Mouse (Mus musculus) liver, embryonic 14.5 days (tissue): ENCODE results near the gene Slc35a1.

Experiments used
- CTCF ChIP-seq: IDR thresholded peaks from 2 replicates; pipeline ENCODE4 v1.5.1; 2016; ENCODE audit warnings: antibody characterized with exemption, low read depth, control low read depth
- EP300 ChIP-seq: IDR thresholded peaks from 2 replicates; pipeline ENCODE4 v1.6.1; 2016; ENCODE audit warnings: antibody characterized with exemption, low read depth

- TF ChIP-seq CTCF: no peak
- no peak for TF ChIP-seq EP300
Measured at GRCm38 (mm10) chr4:34686874-34687567, at the start of gene Slc35a1.
